Mouse (Mus musculus): ENCODE data around the gene Aox1. TPM values are rescaled to one million over a fixed set of nuclear protein-coding genes. Genes with fewer than 3 reads are reported as not detected.

Aox1 gene
- polyA plus RNA-seq, 1 experiment: 2.4 TPM

DNA sequence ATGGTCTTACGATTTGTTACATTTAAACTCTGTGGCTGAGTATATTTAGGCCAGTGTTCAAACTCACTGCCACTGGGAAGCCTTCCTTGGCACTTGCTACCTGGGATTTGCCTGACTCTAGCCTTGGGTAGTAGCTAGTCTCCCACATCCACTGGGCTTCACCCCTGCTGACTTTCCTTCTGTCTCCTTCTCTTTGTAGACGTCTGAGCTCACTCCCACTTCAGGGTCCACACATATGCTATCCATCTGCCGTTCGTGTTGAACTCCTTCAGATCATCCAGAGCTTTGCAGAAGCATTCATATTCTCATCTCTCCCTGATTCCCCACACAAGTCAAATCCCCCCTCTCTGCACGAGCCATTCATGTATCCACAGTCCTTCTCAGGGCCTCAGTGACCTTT, 15.8 kb downstream of the Aox1 start:
- no peak overlapping the region for H3K27ac ChIP-seq (ENCODE audit: control insufficient read depth, insufficient read depth, low read length)
- H3K36me3 ChIP-seq (ENCODE audit: control insufficient read depth, insufficient read depth, low read length): no peaks in the 10 kb centered on the region
- WGBS: 94% methylated on average over 5 of the region's 5 CpGs
- TF ChIP-seq CTCF (IDR thresholded peaks at IDR 0.05; ENCODE audit: borderline replicate concordance, control insufficient read depth, extremely low read depth, insufficient read depth, low read length, poor library complexity) (no peak), POLR2A (IDR thresholded peaks at IDR 0.05; ENCODE audit: control insufficient read depth, extremely low read depth, insufficient read depth, low read length, poor library complexity) (no peak)
- H3K4me3 ChIP-seq (ENCODE audit: control insufficient read depth, insufficient read depth, low read length): no peak overlapping the region
- no peaks in the 10 kb centered on the region for H3K4me1 ChIP-seq (replicated peaks; ENCODE audit: control insufficient read depth, insufficient read depth, low read length)
- no peaks in the 10 kb centered on the region for H3K27me3 ChIP-seq (ENCODE audit: control insufficient read depth, insufficient read depth, low read length)
- no peak for DNase-seq

DNA sequence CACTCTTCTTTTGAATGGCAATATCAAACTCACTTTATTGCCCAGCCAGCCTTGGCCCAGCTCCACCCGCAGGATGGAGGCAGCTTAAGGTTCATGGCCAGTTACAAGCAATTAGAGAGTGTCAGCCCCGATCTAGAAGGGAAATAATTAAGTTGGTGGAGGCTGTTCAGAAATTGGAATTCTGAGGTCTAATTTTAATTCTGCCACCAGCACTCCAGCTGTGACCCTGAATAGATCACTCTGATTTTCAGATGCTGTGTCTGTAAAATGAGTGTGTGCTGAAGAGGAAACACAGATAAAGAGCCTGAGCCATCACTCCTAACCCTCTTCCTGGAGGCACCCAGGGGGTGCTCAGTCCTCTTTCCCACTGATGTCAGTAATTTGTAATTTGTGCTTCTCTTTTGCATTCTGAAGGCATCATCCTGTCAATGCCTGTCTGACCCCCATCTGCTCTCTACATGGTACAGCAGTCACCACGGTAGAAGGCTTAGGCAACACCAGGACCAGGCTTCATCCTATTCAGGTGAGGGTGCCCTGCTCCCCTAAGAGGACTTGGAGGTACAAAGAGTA, 17.1 kb downstream of the Aox1 start:
- Histone ChIP-seq H3K36me3 (ENCODE audit: control insufficient read depth, insufficient read depth, low read length) (no peaks in the 10 kb centered on the region), H3K27me3 (ENCODE audit: control insufficient read depth, insufficient read depth, low read length) (no peaks in the 10 kb centered on the region), H3K4me1 (replicated peaks; ENCODE audit: control insufficient read depth, insufficient read depth, low read length) (no peaks in the 10 kb centered on the region), H3K4me3 (ENCODE audit: control insufficient read depth, insufficient read depth, low read length) (no peak overlapping the region), H3K27ac (ENCODE audit: control insufficient read depth, insufficient read depth, low read length) (no peak overlapping the region)
- WGBS: 92% methylated on average over 3 of the region's 3 CpGs
- TF ChIP-seq CTCF (IDR thresholded peaks at IDR 0.05; ENCODE audit: borderline replicate concordance, control insufficient read depth, extremely low read depth, insufficient read depth, low read length, poor library complexity) (no peak), POLR2A (IDR thresholded peaks at IDR 0.05; ENCODE audit: control insufficient read depth, extremely low read depth, insufficient read depth, low read length, poor library complexity) (no peak)
- no peak for DNase-seq

DNA sequence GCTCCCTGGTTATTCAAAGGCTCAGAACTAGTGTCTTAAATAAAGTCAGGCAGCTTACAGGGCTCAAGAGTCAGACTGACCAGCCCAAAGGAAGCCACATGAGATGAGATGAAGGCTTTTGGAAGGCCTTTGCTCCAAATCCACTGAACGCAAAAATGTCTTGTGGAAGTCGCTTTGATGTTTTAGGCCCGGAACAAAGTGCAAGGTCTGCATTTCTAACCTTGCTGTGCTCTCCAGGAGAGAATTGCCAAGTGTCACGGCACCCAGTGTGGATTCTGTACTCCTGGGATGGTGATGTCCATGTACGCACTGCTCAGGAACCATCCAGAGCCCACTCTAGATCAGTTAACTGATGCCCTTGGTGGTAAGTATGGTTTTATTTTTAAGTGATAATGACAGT, 19.4 kb downstream of the Aox1 start:
- WGBS: 97% methylated on average over 5 of the region's 5 CpGs
- H3K36me3 ChIP-seq (ENCODE audit: control insufficient read depth, insufficient read depth, low read length): no peaks in the 10 kb centered on the region
- H3K27me3 ChIP-seq (ENCODE audit: control insufficient read depth, insufficient read depth, low read length): no peaks in the 10 kb centered on the region
- TF ChIP-seq CTCF (IDR thresholded peaks at IDR 0.05; ENCODE audit: borderline replicate concordance, control insufficient read depth, extremely low read depth, insufficient read depth, low read length, poor library complexity) (no peak), POLR2A (IDR thresholded peaks at IDR 0.05; ENCODE audit: control insufficient read depth, extremely low read depth, insufficient read depth, low read length, poor library complexity) (no peak)
- H3K4me1 ChIP-seq (replicated peaks; ENCODE audit: control insufficient read depth, insufficient read depth, low read length): no peaks in the 10 kb centered on the region
- no peak for DNase-seq
- no peak overlapping the region for H3K27ac ChIP-seq (ENCODE audit: control insufficient read depth, insufficient read depth, low read length)
- H3K4me3 ChIP-seq (ENCODE audit: control insufficient read depth, insufficient read depth, low read length): no peak overlapping the region

DNA sequence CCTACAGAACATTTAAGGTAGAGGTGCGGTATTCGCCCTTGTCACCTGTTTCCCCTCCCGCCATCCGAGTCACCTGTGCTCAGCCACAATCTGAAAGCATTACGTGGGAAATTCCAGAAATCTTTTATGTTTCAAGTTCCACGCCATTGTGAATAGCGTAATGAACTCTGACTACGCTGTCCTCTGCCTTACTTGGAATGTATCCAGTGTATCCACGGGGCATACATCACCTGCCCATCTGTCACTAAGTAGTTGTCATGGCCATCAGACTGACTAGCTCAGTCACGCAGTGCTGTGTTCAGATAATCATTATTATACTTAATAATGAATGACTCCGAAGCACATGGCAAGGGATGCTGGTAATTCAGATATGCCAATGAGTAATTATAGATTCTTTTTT, 25.9 kb downstream of the Aox1 start:
- WGBS: 91% methylated on average over 11 of the region's 11 CpGs
- Histone ChIP-seq H3K27me3 (ENCODE audit: control insufficient read depth, insufficient read depth, low read length) (no peaks in the 10 kb centered on the region), H3K36me3 (ENCODE audit: control insufficient read depth, insufficient read depth, low read length) (no peaks in the 10 kb centered on the region), H3K4me3 (ENCODE audit: control insufficient read depth, insufficient read depth, low read length) (no peak overlapping the region), H3K4me1 (replicated peaks; ENCODE audit: control insufficient read depth, insufficient read depth, low read length) (no peaks in the 10 kb centered on the region), H3K27ac (ENCODE audit: control insufficient read depth, insufficient read depth, low read length) (no peak overlapping the region)
- no peak for DNase-seq
- TF ChIP-seq POLR2A (IDR thresholded peaks at IDR 0.05; ENCODE audit: control insufficient read depth, extremely low read depth, insufficient read depth, low read length, poor library complexity) (no peak), CTCF (IDR thresholded peaks at IDR 0.05; ENCODE audit: borderline replicate concordance, control insufficient read depth, extremely low read depth, insufficient read depth, low read length, poor library complexity) (no peak)

DNA sequence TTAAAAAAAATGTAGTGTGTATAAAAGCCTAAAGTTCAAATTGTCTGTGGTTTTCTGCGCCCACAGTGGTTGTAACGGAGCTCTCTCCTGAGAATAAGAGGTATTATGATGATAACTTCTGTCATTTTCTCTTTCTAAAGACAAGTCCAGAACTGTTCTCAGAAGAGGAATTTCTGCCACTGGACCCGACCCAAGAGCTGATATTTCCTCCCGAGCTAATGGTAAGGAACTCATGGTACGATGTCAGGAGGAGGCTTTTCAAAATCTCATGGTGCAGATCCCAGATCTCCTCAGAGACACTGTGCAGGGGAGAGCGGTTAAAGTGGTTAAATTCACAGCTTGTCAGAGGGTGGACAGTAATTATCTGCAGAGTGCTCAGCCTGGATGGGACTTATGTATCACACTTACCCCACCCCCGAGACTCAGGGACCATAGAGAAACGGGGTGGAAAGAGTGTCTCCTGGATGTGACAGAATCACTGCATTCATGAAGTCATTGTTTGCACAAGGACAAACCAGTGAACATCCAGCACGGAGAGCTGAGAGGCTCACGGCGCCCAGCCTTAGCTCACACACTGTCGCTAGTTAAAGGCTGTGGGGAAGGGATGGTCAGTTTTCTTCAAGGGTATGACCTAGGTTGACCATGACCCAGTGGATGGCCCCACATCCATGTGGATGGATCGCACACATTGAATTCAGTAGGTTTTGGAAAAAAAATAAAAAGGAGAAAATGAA, 26.5 kb downstream of the Aox1 start:
- TF ChIP-seq CTCF (IDR thresholded peaks at IDR 0.05; ENCODE audit: borderline replicate concordance, control insufficient read depth, extremely low read depth, insufficient read depth, low read length, poor library complexity) (no peak), POLR2A (IDR thresholded peaks at IDR 0.05; ENCODE audit: control insufficient read depth, extremely low read depth, insufficient read depth, low read length, poor library complexity) (no peak)
- Histone ChIP-seq H3K4me3 (ENCODE audit: control insufficient read depth, insufficient read depth, low read length) (no peak overlapping the region), H3K4me1 (replicated peaks; ENCODE audit: control insufficient read depth, insufficient read depth, low read length) (no peaks in the 10 kb centered on the region), H3K27ac (ENCODE audit: control insufficient read depth, insufficient read depth, low read length) (no peak overlapping the region), H3K36me3 (ENCODE audit: control insufficient read depth, insufficient read depth, low read length) (no peaks in the 10 kb centered on the region), H3K27me3 (ENCODE audit: control insufficient read depth, insufficient read depth, low read length) (no peaks in the 10 kb centered on the region)
- WGBS: 82% methylated on average over 13 of the region's 13 CpGs
- DNase-seq: no peak

DNA sequence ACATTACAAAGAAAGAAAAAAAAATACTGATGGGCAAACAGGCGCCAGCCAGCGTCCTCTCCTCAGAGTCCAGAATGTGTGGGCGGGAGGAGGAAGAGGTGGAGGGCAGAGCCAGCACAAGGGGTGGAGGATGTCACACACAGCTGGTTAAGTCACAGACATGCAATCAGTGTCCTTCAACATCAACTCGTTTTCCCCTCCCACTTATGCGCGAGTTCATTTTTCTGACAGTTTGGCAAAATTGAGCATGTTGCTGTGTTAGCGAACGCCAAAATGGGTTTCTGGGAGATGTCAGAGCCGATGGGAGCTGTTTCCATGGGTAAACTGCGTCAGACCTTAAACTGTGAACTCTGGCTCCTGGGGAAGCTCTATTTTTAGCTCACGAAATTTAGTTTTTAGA, 27.2 kb downstream of the Aox1 start:
- Histone ChIP-seq H3K4me1 (replicated peaks; ENCODE audit: control insufficient read depth, insufficient read depth, low read length) (no peaks in the 10 kb centered on the region), H3K27me3 (ENCODE audit: control insufficient read depth, insufficient read depth, low read length) (no peaks in the 10 kb centered on the region), H3K27ac (ENCODE audit: control insufficient read depth, insufficient read depth, low read length) (no peak overlapping the region), H3K4me3 (ENCODE audit: control insufficient read depth, insufficient read depth, low read length) (no peak overlapping the region), H3K36me3 (ENCODE audit: control insufficient read depth, insufficient read depth, low read length) (no peaks in the 10 kb centered on the region)
- WGBS: 79% methylated on average over 11 of the region's 11 CpGs
- no peak for TF ChIP-seq POLR2A (IDR thresholded peaks at IDR 0.05; ENCODE audit: control insufficient read depth, extremely low read depth, insufficient read depth, low read length, poor library complexity)
- TF ChIP-seq CTCF (IDR thresholded peaks at IDR 0.05; ENCODE audit: borderline replicate concordance, control insufficient read depth, extremely low read depth, insufficient read depth, low read length, poor library complexity): no peak
- no peak for DNase-seq
